ENCODE assay signal across 18 mouse cellular contexts in genomic region chr2:45092654-45093053, GRCm38 (mm10). TPM values are rescaled to one million over a fixed set of nuclear protein-coding genes. Genes with fewer than 3 reads are reported as not detected.
DNase-seq lines count a peak whose midpoint lies in the region; ATAC-seq and TF ChIP-seq lines count a peak whose summit lies in the region.
"Had no signal": no experiment of that assay in that cellular context is flagged by ENCODE, and none has a peak within 500 bp of the region (broad histone marks: within the 10 kb centered on the region; RNA-seq: fewer than 3 reads in every experiment).

No protein-coding gene starts in this region.

- 42% methylated on average over 5 of the region's 5 CpGs for WGBS in forebrain, embryonic 14.5 days
- 96% methylated on average over 5 of the region's 5 CpGs for WGBS in forebrain, embryonic 10.5 days
- WGBS in forebrain, embryonic 16.5 days = 26% methylated on average over 5 of the region's 5 CpGs
- WGBS in hindbrain, embryonic 14.5 days = 54% methylated on average over 5 of the region's 5 CpGs

- TF ChIP-seq POLR2A in brain, embryonic 14.5 days (IDR thresholded peaks at IDR 0.05; ENCODE audit: borderline replicate concordance, extremely low read depth, insufficient read depth, insufficient read length, poor library complexity, severe bottlenecking) = no peak

- no peak overlapping the region for H3K9ac ChIP-seq in forebrain, embryonic 14.5 days (ENCODE audit: low read length)
- no peak overlapping the region for H3K9ac ChIP-seq in forebrain, embryonic 16.5 days (replicated peaks; ENCODE audit: low read depth, low read length)
- H3K9ac ChIP-seq in hindbrain, embryonic 14.5 days = no peak overlapping the region
- H3K9ac ChIP-seq: embryonic facial prominence, embryonic 12.5 days had no signal

- peak; percentile 33 for ATAC-seq in forebrain, embryonic 14.5 days
- peak; percentile 24 for ATAC-seq in forebrain, embryonic 16.5 days
- no peak for ATAC-seq in hindbrain, embryonic 14.5 days (ENCODE audit: low FRiP score)

- H3K4me1 ChIP-seq in forebrain, embryonic 14.5 days (ENCODE audit: control insufficient read depth, insufficient read depth, low read length) = peaks cover 43% of the 10 kb centered on the region
- H3K4me1 ChIP-seq in forebrain, embryonic 10.5 days = peaks cover 80% of the 10 kb centered on the region
- peaks cover 62% of the 10 kb centered on the region for H3K4me1 ChIP-seq in forebrain, embryonic 16.5 days (replicated peaks; ENCODE audit: control insufficient read depth, insufficient read depth, low read length)
- peaks cover 35% of the 10 kb centered on the region for H3K4me1 ChIP-seq in hindbrain, embryonic 14.5 days (replicated peaks; ENCODE audit: control insufficient read depth, insufficient read depth, low read length)

- no peaks in the 10 kb centered on the region for H3K9me3 ChIP-seq in forebrain, embryonic 14.5 days (replicated peaks; ENCODE audit: control insufficient read depth, low read length)
- no peaks in the 10 kb centered on the region for H3K9me3 ChIP-seq in forebrain, embryonic 10.5 days
- no peaks in the 10 kb centered on the region for H3K9me3 ChIP-seq in forebrain, embryonic 16.5 days (ENCODE audit: control insufficient read depth, low read length)
- no peaks in the 10 kb centered on the region for H3K9me3 ChIP-seq in hindbrain, embryonic 14.5 days (ENCODE audit: control insufficient read depth, low read length)
- H3K9me3 ChIP-seq: embryonic facial prominence, embryonic 10.5 days; embryonic facial prominence, embryonic 12.5 days had no signal

- no peak overlapping the region for H3K27ac ChIP-seq in forebrain, embryonic 14.5 days (ENCODE audit: low read depth, low read length)
- no peak overlapping the region for H3K27ac ChIP-seq in forebrain, embryonic 10.5 days
- H3K27ac ChIP-seq in layer of hippocampus, adult 2 months = peak overlapping the region; percentile 89
- peak overlapping the region; percentile 41 for H3K27ac ChIP-seq in forebrain, embryonic 16.5 days (ENCODE audit: low read length)
- no peak overlapping the region for H3K27ac ChIP-seq in hindbrain, embryonic 14.5 days
- H3K27ac ChIP-seq: embryonic facial prominence, embryonic 10.5 days; embryonic facial prominence, embryonic 12.5 days had no signal

- no peak for TF ChIP-seq CTCF in layer of hippocampus, adult 2 months (conservative IDR thresholded peaks at IDR 0.05)
- TF ChIP-seq CTCF in brain, embryonic 14.5 days (IDR thresholded peaks at IDR 0.05; ENCODE audit: borderline replicate concordance, extremely low read depth, insufficient read depth, insufficient read length) = no peak

- no peaks in the 10 kb centered on the region for H3K36me3 ChIP-seq in forebrain, embryonic 14.5 days (ENCODE audit: control insufficient read depth, insufficient read depth, low read length)
- peaks cover 27% of the 10 kb centered on the region for H3K36me3 ChIP-seq in forebrain, embryonic 10.5 days (replicated peaks)
- H3K36me3 ChIP-seq in forebrain, embryonic 16.5 days (ENCODE audit: control insufficient read depth, insufficient read depth) = 0 out of 2 replicates have a peak, but pooled peaks cover 2% of the 10 kb centered on the region
- H3K36me3 ChIP-seq in hindbrain, embryonic 14.5 days (replicated peaks; ENCODE audit: control insufficient read depth, insufficient read depth) = no peaks in the 10 kb centered on the region

- DNase-seq in forebrain, embryonic 14.5 days (ENCODE audit: low spot score) = peak; percentile 67
- DNase-seq in forebrain, embryonic 10.5 days (ENCODE audit: extremely low spot score, low spot score) = no peak
- DNase-seq in layer of hippocampus, adult 2 months (ENCODE audit: low spot score in 2 of 2) = no peak
- no peak for DNase-seq in layer of hippocampus, adult 9-11 months
- peak; percentile 72 for DNase-seq in brain, embryonic 14.5 days (ENCODE audit: low read depth)
- DNase-seq in hindbrain, embryonic 14.5 days (ENCODE audit: low spot score) = no peak
- DNase-seq in heart, adult 9 months (ENCODE audit: low spot score in 2 of 2) = no peak
- DNase-seq: adrenal gland, adult 2 months; adrenal gland, postnatal 10 days; adrenal gland, postnatal 25 days; cerebellum, adult 11-12 months; cerebellum, adult 2 months; cerebellum, adult 9-10 months; cerebellum, postnatal 10 days; cerebellum, postnatal 25 days had no signal

- H3K4me2 ChIP-seq in forebrain, embryonic 14.5 days (ENCODE audit: low read length) = no peak overlapping the region
- no peak overlapping the region for H3K4me2 ChIP-seq in forebrain, embryonic 16.5 days (ENCODE audit: low read length)
- H3K4me2 ChIP-seq in hindbrain, embryonic 14.5 days (replicated peaks) = no peak overlapping the region
- H3K4me2 ChIP-seq: embryonic facial prominence, embryonic 12.5 days had no signal

- no peaks in the 10 kb centered on the region for H3K27me3 ChIP-seq in forebrain, embryonic 14.5 days (replicated peaks; ENCODE audit: control insufficient read depth, insufficient read depth, low read length)
- H3K27me3 ChIP-seq in forebrain, embryonic 10.5 days (ENCODE audit: poor library complexity, severe bottlenecking) = no peaks in the 10 kb centered on the region
- H3K27me3 ChIP-seq in forebrain, embryonic 16.5 days (replicated peaks; ENCODE audit: control insufficient read depth, insufficient read depth, low read length) = no peaks in the 10 kb centered on the region
- H3K27me3 ChIP-seq in hindbrain, embryonic 14.5 days (ENCODE audit: control insufficient read depth, insufficient read depth, low read length) = no peaks in the 10 kb centered on the region
- H3K27me3 ChIP-seq: embryonic facial prominence, embryonic 12.5 days had no signal

- H3K4me3 ChIP-seq in forebrain, embryonic 14.5 days (ENCODE audit: low read depth, low read length) = no peak overlapping the region
- no peak overlapping the region for H3K4me3 ChIP-seq in forebrain, embryonic 10.5 days
- no peak overlapping the region for H3K4me3 ChIP-seq in layer of hippocampus, adult 2 months
- H3K4me3 ChIP-seq in forebrain, embryonic 16.5 days (replicated peaks; ENCODE audit: low read length) = no peak overlapping the region
- H3K4me3 ChIP-seq in hindbrain, embryonic 14.5 days (replicated peaks; ENCODE audit: low read length) = no peak overlapping the region
- H3K4me3 ChIP-seq: embryonic facial prominence, embryonic 10.5 days; embryonic facial prominence, embryonic 12.5 days had no signal

RNA-seq across cellular contexts. Expression of gene Zeb2, which starts 24.5 kb away (rescaled TPM):
- polyA plus RNA-seq in forebrain, embryonic 14.5 days (2014; fragmentation: Nextera tagmentation; extraction: Ambion mirVana) = 70.6 and 87.0 TPM in 2 replicates
- polyA plus RNA-seq in forebrain, embryonic 10.5 days (2016; fragmentation: Nextera tagmentation; extraction: Ambion mirVana) = 30.2 and 30.4 TPM in 2 replicates
- 100 to 1,000 TPM; 430 to 443 TPM for total RNA-seq in layer of hippocampus, adult 2 months (2021)
- polyA plus RNA-seq in brain, embryonic 14.5 days (2012; rRNA removed) = 33.3 and 46.5 TPM in 2 replicates
- 120 and 151 TPM in 2 replicates for polyA plus RNA-seq in forebrain, embryonic 16.5 days (2015; fragmentation: Nextera tagmentation; extraction: Ambion mirVana)
- 38.8 and 41.9 TPM in 2 replicates for polyA plus RNA-seq in hindbrain, embryonic 14.5 days (2014; fragmentation: Nextera tagmentation; extraction: Ambion mirVana)

Comparison
In these comparisons a context has a peak if more than half of its experiments do, and no peak if none do; other contexts are left out.
1. DNase-seq: peak in forebrain, embryonic 14.5 days (single experiment) and brain, embryonic 14.5 days (single experiment); none in forebrain, embryonic 10.5 days (single experiment), layer of hippocampus, adult 2 months (0 of 2), layer of hippocampus, adult 9-11 months (single experiment), hindbrain, embryonic 14.5 days (single experiment) and heart, adult 9 months (0 of 2).
2. H3K27ac ChIP-seq: peak in layer of hippocampus, adult 2 months (single experiment) and forebrain, embryonic 16.5 days (single experiment); none in forebrain, embryonic 14.5 days (single experiment), forebrain, embryonic 10.5 days (single experiment) and hindbrain, embryonic 14.5 days (single experiment).